Mouse (Mus musculus) embryonic facial prominence, embryonic 11.5 days (tissue): Measurements from ENCODE around the gene Fam198a. TPM values are rescaled to one million over a fixed set of nuclear protein-coding genes. Genes with fewer than 3 reads are reported as not detected.
A peak's percentile ranks its signal among the peaks of the same experiment; 100 is the strongest.

ENCODE experiments used
- ATAC-seq: fragments of 200-750 bp; cut with Nextera tagmentation; replicated peaks from 2 replicates; pipeline ENCODE4 v1.8.0; 2017; ENCODE audit warnings: low read depth; ENCODE audit not compliant: insufficient number of reproducible peaks, low FRiP score, low TSS enrichment
- DNase-seq: peaks from one replicate; pipeline ENCODE4 v3.0.0-alpha.2; 2015; ENCODE audit warnings: low spot score
- H3K27ac ChIP-seq: fragments of 300-500 bp; sonication (generic); replicated peaks from 2 replicates; pipeline ENCODE4 v1.5.1; 2014; ENCODE audit warnings: mild to moderate bottlenecking, low read depth, low read length, control low read depth
- H3K27me3 ChIP-seq: fragments of 300-500 bp; sonication (generic); 2 replicates; pipeline ENCODE4 v1.6.1; 2014; ENCODE audit warnings: mild to moderate bottlenecking, low read length, moderate library complexity, mixed read lengths; ENCODE audit not compliant: control insufficient read depth, insufficient read depth
- H3K36me3 ChIP-seq: fragments of 300-500 bp; sonication (generic); replicated peaks from 2 replicates; pipeline ENCODE4 v1.6.1; 2014; ENCODE audit warnings: low read depth, mild to moderate bottlenecking, low read length, moderate library complexity, mixed read lengths; ENCODE audit not compliant: control insufficient read depth, insufficient read depth
- H3K4me1 ChIP-seq: fragments of 300-500 bp; sonication (generic); 2 replicates; pipeline ENCODE4 v1.6.1; 2014; ENCODE audit warnings: low read length, mixed read lengths; ENCODE audit not compliant: control insufficient read depth, insufficient read depth
- H3K4me2 ChIP-seq: fragments of 300-500 bp; sonication (generic); 2 replicates; pipeline ENCODE4 v1.6.1; 2014; ENCODE audit warnings: low read depth, mild to moderate bottlenecking, control low read depth, low read length, moderate library complexity
- H3K4me3 ChIP-seq: fragments of 300-500 bp; sonication (generic); 2 replicates; pipeline ENCODE4 v1.5.1; 2014; ENCODE audit warnings: low read depth, low read length, control low read depth
- H3K9ac ChIP-seq: fragments of 300-500 bp; sonication (generic); replicated peaks from 2 replicates; pipeline ENCODE4 v1.6.1; 2014; ENCODE audit warnings: mild to moderate bottlenecking, control low read depth, low read length
- H3K9me3 ChIP-seq: fragments of 300-500 bp; sonication (generic); replicated peaks from 2 replicates; pipeline ENCODE4 v1.6.1; 2016; ENCODE audit warnings: mild to moderate bottlenecking, low read length, inconsistent platforms, mixed read lengths; ENCODE audit not compliant: control insufficient read depth
- WGBS: fragments of 180-500 bp; shearing (Covaris S2); extraction: QIAGEN DNeasy Blood & Tissue Kit; methylation state at CpG from one replicate; pipeline ENCODE4 v1.1.7; 2014; 5-methylcytosine and 5-hydroxymethylcytosine counted together
- polyA plus RNA-seq: library from polyadenylated mRNA; unstranded; fragments of >200 nt; fragmentation: Nextera tagmentation; extraction: Ambion mirVana; gene quantifications from 2 replicates; pipeline ENCODE4 v1.2.1, GENCODE M21; 2014

Gene Fam198a
- polyA plus RNA-seq, 1 experiment from 2014 or later: 0.35 TPM

DNA sequence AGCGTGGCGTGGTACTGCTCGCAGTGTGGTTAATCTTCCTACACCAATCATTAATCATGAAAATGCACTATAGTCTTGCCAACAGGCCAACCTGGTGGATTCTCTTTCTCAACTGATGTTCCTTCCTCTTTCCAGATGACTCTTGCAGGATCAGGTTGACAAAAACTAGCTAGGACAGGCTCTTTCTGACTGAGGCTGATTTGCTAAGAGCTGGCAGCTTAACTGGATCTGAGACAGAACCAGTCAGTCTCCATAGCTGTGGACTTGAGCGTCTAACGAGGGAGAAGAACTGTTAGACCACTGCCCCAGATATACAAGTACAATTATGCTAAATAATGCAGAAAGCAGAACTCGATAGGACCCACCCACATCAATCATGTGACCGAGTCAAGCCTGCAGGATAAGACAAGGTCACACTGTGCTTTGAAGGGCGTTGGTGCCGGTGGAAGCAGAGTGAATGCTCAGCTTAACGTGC, 31.7 kb upstream of the Fam198a start:
- DNase-seq (no peak), ATAC-seq (no peak)
- Histone ChIP-seq H3K4me1 (no peaks in the 10 kb centered on the region), H3K27me3 (no peaks in the 10 kb centered on the region), H3K4me2 (no peak overlapping the region), H3K9ac (no peak overlapping the region), H3K36me3 (no peaks in the 10 kb centered on the region), H3K9me3 (no peaks in the 10 kb centered on the region), H3K4me3 (no peak overlapping the region), H3K27ac (no peak overlapping the region)
- 83% methylated on average over 10 of the region's 10 CpGs for WGBS

GRCm38 (mm10) chr9:121923443-121923842, 27.3 kb upstream of the Fam198a start:
- Histone ChIP-seq H3K4me3 (no peak overlapping the region), H3K4me1 (peaks cover 3% of the 10 kb centered on the region; the same call in 1 of the 2 replicates), H3K27ac (no peak overlapping the region), H3K4me2 (no peak overlapping the region), H3K36me3 (no peaks in the 10 kb centered on the region), H3K9ac (no peak overlapping the region), H3K9me3 (no peaks in the 10 kb centered on the region), H3K27me3 (no peaks in the 10 kb centered on the region)
- ATAC-seq (no peak), DNase-seq (no peak)
- WGBS: 88% methylated on average over 8 of the region's 8 CpGs

- Histone ChIP-seq H3K27ac (no peak overlapping the region), H3K9ac (no peak overlapping the region), H3K4me1 (peaks cover 3% of the 10 kb centered on the region; the same call in 1 of the 2 replicates), H3K27me3 (no peaks in the 10 kb centered on the region), H3K4me2 (no peak overlapping the region), H3K36me3 (no peaks in the 10 kb centered on the region), H3K9me3 (no peaks in the 10 kb centered on the region), H3K4me3 (no peak overlapping the region)
- ATAC-seq: no peak
- WGBS: 80% methylated on average over 5 of the region's 5 CpGs
- no peak for DNase-seq
Measured at GRCm38 (mm10) chr9:121923906-121924305, 26.9 kb upstream of the Fam198a start.

DNA sequence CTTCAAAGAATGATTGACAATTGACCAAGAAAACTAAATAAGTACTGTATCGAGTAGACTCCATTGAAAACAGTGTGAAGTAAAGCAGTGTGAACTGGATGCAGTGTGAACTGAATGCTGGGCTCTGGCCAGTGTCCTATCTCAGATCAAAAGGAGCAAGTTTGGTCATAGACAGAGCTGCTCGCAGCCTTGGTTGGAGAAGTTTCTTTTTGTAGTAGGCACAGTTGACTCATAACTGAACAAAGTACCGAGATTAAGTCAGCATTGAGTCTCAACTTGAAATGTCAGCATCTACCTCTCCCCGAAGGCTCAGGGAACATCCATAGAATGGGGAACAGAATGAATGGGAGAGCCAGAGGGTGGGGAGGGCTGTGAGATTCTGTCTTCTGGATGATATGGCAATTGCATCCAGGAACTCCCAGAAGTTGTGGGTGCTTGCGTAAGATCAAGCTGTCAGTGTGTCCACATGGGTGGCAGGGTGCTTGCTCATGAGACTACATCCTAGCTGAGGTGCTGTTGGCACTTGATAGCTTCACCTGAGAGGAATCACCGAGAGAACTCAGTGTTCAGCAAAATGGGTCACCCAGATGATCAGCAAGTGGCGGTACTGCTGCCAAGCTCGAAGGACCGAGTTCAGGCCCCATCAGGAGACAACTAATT, 25.8 kb upstream of the Fam198a start:
- no peak overlapping the region for H3K4me3 ChIP-seq
- H3K27ac ChIP-seq: no peak overlapping the region
- no peaks in the 10 kb centered on the region for H3K9me3 ChIP-seq
- no peaks in the 10 kb centered on the region for H3K27me3 ChIP-seq
- DNase-seq (no peak), ATAC-seq (no peak)
- H3K36me3 ChIP-seq: no peaks in the 10 kb centered on the region
- H3K9ac ChIP-seq: no peak overlapping the region
- H3K4me2 ChIP-seq: no peak overlapping the region
- H3K4me1 ChIP-seq: peaks cover 3% of the 10 kb centered on the region; the same call in 1 of the 2 replicates
- WGBS: 91% methylated on average over 9 of the region's 9 CpGs

GRCm38 (mm10) chr9:121925959-121926358, 24.8 kb upstream of the Fam198a start:
- Histone ChIP-seq H3K4me2 (no peak overlapping the region), H3K36me3 (no peaks in the 10 kb centered on the region), H3K27ac (no peak overlapping the region), H3K9me3 (no peaks in the 10 kb centered on the region), H3K4me1 (peaks cover 3% of the 10 kb centered on the region; the same call in 1 of the 2 replicates), H3K4me3 (no peak overlapping the region), H3K27me3 (no peaks in the 10 kb centered on the region), H3K9ac (no peak overlapping the region)
- WGBS: 76% methylated on average over 8 of the region's 8 CpGs
- DNase-seq: no peak
- ATAC-seq: no peak

- WGBS: 48% methylated on average over 11 of the region's 11 CpGs
- no peak for DNase-seq
Measured at GRCm38 (mm10) chr9:121926634-121927405, 24.0 kb upstream of the Fam198a start.

GRCm38 (mm10) chr9:121927721-121928120, 23.1 kb upstream of the Fam198a start:
- H3K36me3 ChIP-seq: no peaks in the 10 kb centered on the region
- H3K27ac ChIP-seq: no peak overlapping the region
- H3K9ac ChIP-seq: no peak overlapping the region
- H3K4me2 ChIP-seq: no peak overlapping the region
- H3K4me1 ChIP-seq: peaks cover 3% of the 10 kb centered on the region; the same call in 1 of the 2 replicates
- no peaks in the 10 kb centered on the region for H3K27me3 ChIP-seq
- WGBS: 75% methylated on average over 7 of the region's 7 CpGs
- no peak for ATAC-seq
- H3K9me3 ChIP-seq: no peaks in the 10 kb centered on the region
- no peak overlapping the region for H3K4me3 ChIP-seq
- DNase-seq: no peak

More at GRCm38 (mm10) chr9:121926634-121927405, 24.0 kb upstream of the Fam198a start:
- Histone ChIP-seq H3K4me2 (no peak overlapping the region), H3K9ac (no peak overlapping the region), H3K36me3 (no peaks in the 10 kb centered on the region), H3K4me1 (peaks cover 3% of the 10 kb centered on the region; the same call in 1 of the 2 replicates), H3K4me3 (no peak overlapping the region), H3K27me3 (no peaks in the 10 kb centered on the region), H3K27ac (no peak overlapping the region), H3K9me3 (no peaks in the 10 kb centered on the region)
- no peak for ATAC-seq

DNA sequence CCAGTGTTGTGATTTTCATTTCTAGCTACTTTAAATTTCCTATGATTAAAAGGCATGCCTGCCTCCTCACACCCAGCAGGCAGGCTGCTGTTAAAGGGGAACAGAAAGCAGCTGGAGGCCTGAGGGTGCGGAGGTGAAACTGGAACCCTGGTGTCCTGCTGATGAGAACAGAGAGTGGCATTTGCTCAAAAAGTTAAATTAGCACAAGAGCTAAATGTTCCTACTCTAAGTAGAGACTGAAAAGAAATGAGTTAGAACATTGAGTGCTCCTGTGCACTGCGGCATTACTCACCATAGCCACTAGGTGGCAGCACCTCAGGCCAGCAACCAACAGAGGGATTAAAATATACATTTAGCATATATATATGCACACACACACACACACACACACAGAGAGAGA, 22.3 kb upstream of the Fam198a start:
- Histone ChIP-seq H3K4me3 (no peak overlapping the region), H3K4me2 (no peak overlapping the region), H3K27ac (no peak overlapping the region), H3K9me3 (no peaks in the 10 kb centered on the region), H3K9ac (no peak overlapping the region), H3K4me1 (peaks cover 3% of the 10 kb centered on the region; the same call in 1 of the 2 replicates), H3K27me3 (no peaks in the 10 kb centered on the region), H3K36me3 (no peaks in the 10 kb centered on the region)
- peak; percentile 35 for DNase-seq
- no peak for ATAC-seq
- 27% methylated on average over 2 of the region's 2 CpGs for WGBS
